Mouse (Mus musculus) midbrain, embryonic 15.5 days (tissue): Measurements from ENCODE around the gene Mns1. TPM values are rescaled to one million over a fixed set of nuclear protein-coding genes. Genes with fewer than 3 reads are reported as not detected.
"Not testable (repeated sequence)": the region's sequence is repeated elsewhere in the genome, so short reads cannot be mapped to it uniquely, and the experiment has no call there.

Experiments used
- ATAC-seq: fragments of 200-750 bp; cut with Nextera tagmentation; replicated peaks from 2 replicates; pipeline ENCODE4 v1.8.0; 2017; ENCODE audit warnings: moderate TSS enrichment
- H3K27ac ChIP-seq: fragments of 300-500 bp; sonication (generic); 2 replicates; pipeline ENCODE4 v1.5.1; 2015; ENCODE audit warnings: mild to moderate bottlenecking, inconsistent platforms
- H3K27me3 ChIP-seq: fragments of 300-500 bp; sonication (generic); replicated peaks from 2 replicates; pipeline ENCODE4 v1.6.1; 2015; ENCODE audit warnings: inconsistent platforms
- H3K36me3 ChIP-seq: fragments of 300-500 bp; sonication (generic); replicated peaks from 2 replicates; pipeline ENCODE4 v1.6.1; 2015; ENCODE audit warnings: inconsistent platforms
- H3K4me1 ChIP-seq: fragments of 300-500 bp; sonication (generic); 2 replicates; pipeline ENCODE4 v1.6.1; 2015; ENCODE audit warnings: inconsistent platforms
- H3K4me2 ChIP-seq: fragments of 300-500 bp; sonication (generic); 2 replicates; pipeline ENCODE4 v1.6.1; 2015; ENCODE audit warnings: inconsistent platforms, mild to moderate bottlenecking, moderate library complexity
- H3K4me3 ChIP-seq: fragments of 300-500 bp; sonication (generic); 2 replicates; pipeline ENCODE4 v1.5.1; 2015; ENCODE audit warnings: mild to moderate bottlenecking, inconsistent platforms
- H3K9ac ChIP-seq: fragments of 300-500 bp; sonication (generic); 2 replicates; pipeline ENCODE4 v1.6.1; 2015; ENCODE audit warnings: mild to moderate bottlenecking, inconsistent platforms
- H3K9me3 ChIP-seq: fragments of 300-500 bp; sonication (generic); 2 replicates; pipeline ENCODE4 v1.6.1; 2016; ENCODE audit warnings: inconsistent platforms
- WGBS: fragments of 180-500 bp; shearing (Covaris S2); methylation state at CpG from one replicate; pipeline ENCODE4 v1.1.7; 2015; ENCODE audit warnings: mixed read lengths; 5-methylcytosine and 5-hydroxymethylcytosine counted together
- polyA plus RNA-seq: library from polyadenylated mRNA; unstranded; fragments of >200 nt; fragmentation: Nextera tagmentation; extraction: Ambion mirVana; gene quantifications from 2 replicates; pipeline ENCODE4 v1.2.1, GENCODE M21; 2015

Gene Mns1
- polyA plus RNA-seq: 6.5 and 7.4 TPM in 2 replicates

- peak; percentile 100 for ATAC-seq
- H3K4me1 ChIP-seq: peaks cover 12% of the 10 kb centered on the region
- under 1% methylated on average over 43 of the region's 43 CpGs for WGBS
- no peaks in the 10 kb centered on the region for H3K9me3 ChIP-seq
- H3K9ac ChIP-seq: peak within 1 kb of the TSS; percentile 45
- no peaks in the 10 kb centered on the region for H3K27me3 ChIP-seq
- no peak within 1 kb of the TSS for H3K27ac ChIP-seq
- H3K4me3 ChIP-seq: peak within 1 kb of the TSS; percentile 59
- no peaks in the 10 kb centered on the region for H3K36me3 ChIP-seq
- peak within 1 kb of the TSS; percentile 99 for H3K4me2 ChIP-seq
These were observed at the start of gene Mns1 for GRCm38 (mm10) chr9:72437822-72438701. Gene Mns1 (plus strand): TSS chr9:72438011.

DNA sequence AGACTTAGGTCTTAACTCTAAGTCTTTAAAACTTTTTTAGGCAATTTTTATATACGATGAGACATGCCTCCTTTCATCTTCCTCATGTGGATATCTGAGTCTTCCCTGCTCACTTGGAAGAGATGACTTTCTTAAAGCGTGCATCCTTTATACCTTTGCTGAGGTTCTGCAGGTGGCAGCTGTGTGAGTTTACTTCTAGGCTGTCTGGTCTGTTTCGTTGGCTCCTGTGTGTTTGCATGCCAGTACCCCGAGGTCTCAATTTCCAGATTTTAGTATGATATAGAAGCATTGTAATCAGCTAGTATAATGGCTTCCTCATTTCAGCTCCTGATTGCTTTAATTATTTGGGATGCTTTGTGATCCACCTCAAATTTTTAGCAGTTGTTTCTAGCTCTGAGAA, 48.9 kb upstream of the Mns1 start:
- no peak for ATAC-seq
- H3K27me3 ChIP-seq: no peaks in the 10 kb centered on the region
- H3K4me3 ChIP-seq: no peak overlapping the region
- H3K36me3 ChIP-seq: no peaks in the 10 kb centered on the region
- no peak overlapping the region for H3K4me2 ChIP-seq
- 94% methylated on average over 4 of the region's 4 CpGs for WGBS
- no peak overlapping the region for H3K27ac ChIP-seq
- peaks cover 8% of the 10 kb centered on the region for H3K4me1 ChIP-seq
- H3K9me3 ChIP-seq: no peaks in the 10 kb centered on the region
- H3K9ac ChIP-seq: no peak overlapping the region

GRCm38 (mm10) chr9:72389431-72390002, 48.3 kb upstream of the Mns1 start:
- no peak overlapping the region for H3K9ac ChIP-seq
- H3K9me3 ChIP-seq: no peaks in the 10 kb centered on the region
- peaks cover 13% of the 10 kb centered on the region for H3K4me1 ChIP-seq
- H3K27ac ChIP-seq: no peak overlapping the region
- WGBS: 69% methylated on average over 14 of the region's 14 CpGs
- no peaks in the 10 kb centered on the region for H3K36me3 ChIP-seq
- ATAC-seq: no peak
- no peak overlapping the region for H3K4me2 ChIP-seq
- H3K4me3 ChIP-seq: no peak overlapping the region
- H3K27me3 ChIP-seq: no peaks in the 10 kb centered on the region

DNA sequence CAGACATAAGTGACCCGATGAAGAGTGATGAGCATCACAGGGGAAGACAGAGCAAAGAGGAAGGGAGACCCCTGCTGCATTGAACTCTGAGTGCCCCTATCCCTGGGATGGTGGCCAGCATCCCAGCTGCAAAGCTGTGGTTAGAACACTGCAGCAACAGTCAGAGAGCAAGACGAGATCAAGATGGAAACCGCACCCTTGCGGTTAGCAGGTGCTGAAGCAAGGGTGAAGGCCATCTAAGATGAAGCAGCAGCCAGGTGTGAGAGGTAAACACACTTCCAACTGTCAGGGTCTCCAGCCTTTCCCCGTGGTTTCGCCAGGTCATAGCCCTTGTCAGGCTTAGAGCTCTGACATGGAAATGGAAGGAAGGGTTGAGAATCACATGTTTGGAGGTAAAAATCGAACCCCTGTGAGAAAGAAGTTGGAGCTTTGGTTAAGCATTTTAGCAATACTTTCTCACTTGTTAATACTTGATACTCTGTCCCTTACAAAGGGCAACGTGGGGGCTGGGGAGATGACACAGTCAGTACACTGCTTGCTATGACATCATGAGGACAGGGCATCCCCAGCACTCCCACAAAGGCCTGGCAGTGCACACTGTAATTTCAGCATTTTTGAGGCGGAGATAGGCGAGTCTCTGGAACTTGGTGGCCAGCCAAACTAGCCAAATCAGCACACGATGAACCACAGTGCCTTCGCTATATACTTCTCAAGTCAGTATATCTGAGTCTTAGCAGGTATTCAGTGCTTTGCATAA, 47.3 kb upstream of the Mns1 start:
- H3K36me3 ChIP-seq: no peaks in the 10 kb centered on the region
- WGBS: 88% methylated on average over 12 of the region's 12 CpGs
- H3K4me1 ChIP-seq: peaks cover 16% of the 10 kb centered on the region
- no peak for ATAC-seq
- H3K27me3 ChIP-seq: no peaks in the 10 kb centered on the region
- H3K9me3 ChIP-seq: no peaks in the 10 kb centered on the region
- no peak overlapping the region for H3K4me2 ChIP-seq
- no peak overlapping the region for H3K4me3 ChIP-seq
- no peak overlapping the region for H3K9ac ChIP-seq
- no peak overlapping the region for H3K27ac ChIP-seq

GRCm38 (mm10) chr9:72392686-72393085, 45.1 kb upstream of the Mns1 start:
- Histone ChIP-seq H3K4me3 (no peak overlapping the region), H3K9me3 (no peaks in the 10 kb centered on the region), H3K36me3 (no peaks in the 10 kb centered on the region), H3K27me3 (no peaks in the 10 kb centered on the region), H3K4me1 (peaks cover 16% of the 10 kb centered on the region), H3K27ac (no peak overlapping the region), H3K4me2 (no peak overlapping the region), H3K9ac (no peak overlapping the region)
- WGBS: 78% methylated on average over 7 of the region's 7 CpGs
- ATAC-seq: no peak

DNA sequence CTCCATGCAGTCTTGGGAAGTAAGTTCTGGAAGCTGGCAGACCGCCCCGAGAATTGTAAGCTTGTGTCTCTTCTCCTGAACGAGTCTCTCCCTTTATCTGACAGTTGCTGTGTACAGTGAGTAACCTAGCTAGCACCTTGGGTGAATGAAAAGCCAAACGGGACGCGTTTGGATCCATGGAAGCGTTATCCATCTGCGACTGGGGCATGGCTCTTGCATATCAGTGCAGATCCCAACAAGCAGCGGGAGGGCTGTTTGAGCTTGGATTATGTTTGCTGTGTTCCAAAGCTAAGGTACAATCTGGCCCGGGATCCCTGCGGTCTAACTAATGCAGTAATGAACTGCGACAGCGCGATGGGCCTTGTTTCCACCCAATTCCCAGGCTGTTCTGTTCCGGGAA, 44.6 kb upstream of the Mns1 start:
- no peak overlapping the region for H3K4me3 ChIP-seq
- peak overlapping the region; percentile 60; the same call in 1 of the 2 replicates for H3K27ac ChIP-seq
- no peaks in the 10 kb centered on the region for H3K27me3 ChIP-seq
- no peak for ATAC-seq
- WGBS: 52% methylated on average over 15 of the region's 15 CpGs
- H3K4me2 ChIP-seq: no peak overlapping the region
- H3K9ac ChIP-seq: no peak overlapping the region
- no peaks in the 10 kb centered on the region for H3K36me3 ChIP-seq
- no peaks in the 10 kb centered on the region for H3K9me3 ChIP-seq
- peaks cover 16% of the 10 kb centered on the region for H3K4me1 ChIP-seq

GRCm38 (mm10) chr9:72393869-72394341, 43.9 kb upstream of the Mns1 start:
- WGBS: 27% methylated on average over 8 of the region's 8 CpGs
- Histone ChIP-seq H3K9me3 (no peaks in the 10 kb centered on the region), H3K4me3 (no peak overlapping the region), H3K4me2 (peak overlapping the region; percentile 31), H3K9ac (no peak overlapping the region), H3K27ac (peak overlapping the region; percentile 60), H3K27me3 (no peaks in the 10 kb centered on the region), H3K4me1 (peaks cover 16% of the 10 kb centered on the region), H3K36me3 (no peaks in the 10 kb centered on the region)
- ATAC-seq: peak; percentile 58; the same call in 1 of the 2 replicates

GRCm38 (mm10) chr9:72400121-72400520, 37.7 kb upstream of the Mns1 start:
- WGBS: 27% methylated on average over 4 of the region's 4 CpGs
- no peak overlapping the region for H3K27ac ChIP-seq
- H3K4me3 ChIP-seq: no peak overlapping the region
- H3K9ac ChIP-seq: no peak overlapping the region
- ATAC-seq: no peak
- H3K9me3 ChIP-seq: no peaks in the 10 kb centered on the region
- no peak overlapping the region for H3K4me2 ChIP-seq
- H3K4me1 ChIP-seq: 0 out of 2 replicates have a peak, but pooled peaks cover 5% of the 10 kb centered on the region
- no peaks in the 10 kb centered on the region for H3K36me3 ChIP-seq
- no peaks in the 10 kb centered on the region for H3K27me3 ChIP-seq

- not testable (repeated sequence) for H3K9me3 ChIP-seq, ATAC-seq, H3K4me3 ChIP-seq, H3K27ac ChIP-seq, H3K4me2 ChIP-seq, H3K36me3 ChIP-seq, H3K4me1 ChIP-seq, H3K9ac ChIP-seq, H3K27me3 ChIP-seq
- 76% methylated on average over 4 of the region's 4 CpGs for WGBS
These were observed 36.0 kb upstream of the Mns1 start for GRCm38 (mm10) chr9:72401769-72402168.

DNA sequence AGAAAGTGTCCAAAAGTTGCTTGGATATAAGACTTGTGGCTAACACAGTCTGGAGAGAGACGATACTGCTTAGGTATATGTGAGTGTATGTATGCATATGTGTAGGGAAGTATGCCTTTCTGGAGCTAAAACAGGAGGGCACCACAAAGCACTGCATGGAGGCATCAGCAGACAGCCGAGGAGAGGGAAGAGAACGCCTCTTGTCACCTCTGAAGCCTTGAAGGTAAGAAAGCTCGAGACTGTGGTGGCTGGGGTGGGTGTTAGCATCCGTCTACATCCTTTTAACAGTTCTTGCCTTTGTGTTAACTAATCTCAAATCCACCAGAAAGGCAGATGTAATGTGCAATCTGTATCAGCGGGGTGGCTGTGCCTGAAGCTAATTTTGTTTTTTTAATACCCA, 34.4 kb upstream of the Mns1 start:
- whole genome bisulfite sequencing: 55% methylated on average over 6 of the region's 6 CpGs

DNA sequence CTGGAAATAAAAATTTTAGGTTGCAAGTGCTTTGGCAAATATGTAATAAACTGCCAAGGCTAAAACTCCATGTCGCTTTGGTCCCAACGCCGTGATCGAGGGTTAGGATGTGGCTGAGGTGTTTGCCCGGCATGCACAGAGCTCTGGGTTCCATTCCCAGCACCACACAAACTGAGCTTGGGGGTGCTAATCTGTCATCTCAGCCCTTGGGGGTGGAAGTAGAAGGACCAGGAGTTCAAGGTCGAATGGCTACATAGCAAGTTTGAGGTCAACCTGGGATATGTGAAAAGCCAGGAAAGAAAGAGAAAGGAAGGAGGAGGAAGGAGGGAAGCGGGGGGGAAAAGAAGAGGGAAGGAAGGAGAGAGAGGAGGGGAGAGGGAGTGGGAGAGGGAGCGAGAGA, 33.4 kb upstream of the Mns1 start:
- no peaks in the 10 kb centered on the region for H3K36me3 ChIP-seq
- no peak for ATAC-seq
- no peak overlapping the region for H3K4me2 ChIP-seq
- no peak overlapping the region for H3K27ac ChIP-seq
- no peaks in the 10 kb centered on the region for H3K9me3 ChIP-seq
- H3K4me1 ChIP-seq: peaks cover 16% of the 10 kb centered on the region
- H3K9ac ChIP-seq: no peak overlapping the region
- WGBS: 87% methylated on average over 8 of the region's 8 CpGs
- no peak overlapping the region for H3K4me3 ChIP-seq
- no peaks in the 10 kb centered on the region for H3K27me3 ChIP-seq

More for the DNA sequence above, 34.4 kb upstream of the Mns1 start:
- Histone ChIP-seq H3K27me3 (no peaks in the 10 kb centered on the region), H3K4me3 (no peak overlapping the region), H3K36me3 (no peaks in the 10 kb centered on the region), H3K9me3 (no peaks in the 10 kb centered on the region), H3K4me2 (no peak overlapping the region), H3K27ac (no peak overlapping the region), H3K9ac (no peak overlapping the region), H3K4me1 (peaks cover 8% of the 10 kb centered on the region; the same call in 1 of the 2 replicates)
- no peak for ATAC-seq

GRCm38 (mm10) chr9:72404934-72405333, 32.9 kb upstream of the Mns1 start:
- no peak overlapping the region for H3K27ac ChIP-seq
- H3K9me3 ChIP-seq: no peaks in the 10 kb centered on the region
- H3K4me3 ChIP-seq: no peak overlapping the region
- no peak overlapping the region for H3K9ac ChIP-seq
- 78% methylated on average over 3 of the region's 3 CpGs for WGBS
- no peaks in the 10 kb centered on the region for H3K27me3 ChIP-seq
- peaks cover 18% of the 10 kb centered on the region for H3K4me1 ChIP-seq
- no peak overlapping the region for H3K4me2 ChIP-seq
- ATAC-seq: no peak
- no peaks in the 10 kb centered on the region for H3K36me3 ChIP-seq
